In the genomic region with DNA sequence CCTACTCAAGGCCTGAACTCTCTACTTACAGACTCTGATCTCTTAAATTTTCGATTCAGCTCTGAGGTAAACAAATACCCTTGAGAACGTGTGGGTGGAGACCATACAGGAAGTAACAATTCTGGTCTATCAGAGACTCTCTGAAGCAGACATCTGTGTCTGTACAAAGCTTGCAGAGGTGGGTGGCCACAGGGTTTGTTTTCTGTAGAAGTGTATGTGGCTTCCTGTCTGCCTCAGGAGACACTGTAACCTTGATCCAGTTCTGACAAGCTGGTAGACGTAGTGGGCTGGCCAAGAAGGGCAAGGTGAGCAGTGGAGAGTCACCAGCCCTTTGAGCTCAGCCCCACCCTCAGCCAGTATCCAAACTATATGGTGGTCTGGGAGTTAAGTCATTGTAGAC, we compare ENCODE assay signal across 17 mouse cellular contexts.
DNase-seq lines count a peak whose midpoint lies in the region; ATAC-seq and TF ChIP-seq lines count a peak whose summit lies in the region.
"Had no signal": no experiment of that assay in that cellular context is flagged by ENCODE, and none has a peak within 500 bp of the region (broad histone marks: within the 10 kb centered on the region; RNA-seq: fewer than 3 reads in every experiment).

No protein-coding gene starts in this region.

- H3K4me3 ChIP-seq in spleen, adult 2 months (ENCODE audit: extremely low read depth, insufficient read depth, insufficient read length): no peak overlapping the region
- H3K4me3 ChIP-seq: embryonic facial prominence, embryonic 13.5 days; forebrain, embryonic 10.5 days; liver, embryonic 12.5 days had no signal

- no peak for TF ChIP-seq CTCF in spleen, adult 2 months (IDR thresholded peaks at IDR 0.05; ENCODE audit: extremely low read depth, insufficient read depth, insufficient read length, insufficient replicate concordance)

- H3K27me3 ChIP-seq in spleen, adult 2 months (ENCODE audit: control insufficient read depth, insufficient read depth, low read length): no peaks in the 10 kb centered on the region
- H3K27me3 ChIP-seq: embryonic facial prominence, embryonic 13.5 days; liver, embryonic 12.5 days had no signal

- peaks cover 27% of the 10 kb centered on the region for H3K4me1 ChIP-seq in spleen, adult 2 months (ENCODE audit: control insufficient read depth, insufficient read depth, insufficient read length)
- H3K4me1 ChIP-seq: embryonic facial prominence, embryonic 13.5 days had no signal

- DNase-seq in spleen, adult 18-20 months: peak; percentile 38 to 42
- DNase-seq in spleen, adult 12 weeks (ENCODE audit: low spot score): no peak
- peak; percentile 54 to 67 for DNase-seq in spleen, adult 2 months (ENCODE audit: low read depth in 1 of 2, low spot score in 2 of 2)
- DNase-seq in thymus, postnatal 4 days: peak; percentile 58
- no peak for DNase-seq in cerebellum, postnatal 4 days (ENCODE audit: low spot score in 2 of 2)
- no peak for DNase-seq in kidney, adult 11 months
- no peak for DNase-seq in gastrocnemius, adult 18-20 months (ENCODE audit: low spot score)
- DNase-seq: adrenal gland, postnatal 25 days; heart, adult 18-20 months; right cerebral cortex, postnatal 14 days had no signal

- TF ChIP-seq POLR2A in spleen, adult 2 months (IDR thresholded peaks at IDR 0.05; ENCODE audit: low read depth, low read length): no peak

- no peaks in the 10 kb centered on the region for H3K36me3 ChIP-seq in spleen, adult 2 months (ENCODE audit: control insufficient read depth, insufficient read depth, low read length)
- H3K36me3 ChIP-seq: embryonic facial prominence, embryonic 13.5 days; forebrain, embryonic 10.5 days; liver, embryonic 12.5 days had no signal

- H3K27ac ChIP-seq in spleen, adult 2 months (ENCODE audit: insufficient read depth, low read length): peak overlapping the region; percentile 92
- H3K27ac ChIP-seq: embryonic facial prominence, embryonic 13.5 days; hindbrain, postnatal 0 days; kidney, postnatal 0 days; liver, embryonic 12.5 days; macrophage had no signal

- WGBS in spleen, adult 2 months: 2% methylated on average over 3 of the region's 3 CpGs

- ATAC-seq in hematopoietic stem cell, adult 5-6 weeks (replicated peaks in 1 of 2; ENCODE audit: insufficient read depth in 1 of 2, low FRiP score in 2 of 2, low TSS enrichment in 1 of 2, low read depth in 1 of 2, poor library complexity in 2 of 2, severe bottlenecking in 2 of 2): peak; percentile 15 to 28; a peak in 1 of 4 replicates
- ATAC-seq: hindbrain, postnatal 0 days; liver, embryonic 12.5 days had no signal

Comparison
In these comparisons a context has a peak if more than half of its experiments do, and no peak if none do; other contexts are left out.
1. DNase-seq: peak in spleen, adult 18-20 months (2 of 2), spleen, adult 2 months (2 of 2) and thymus, postnatal 4 days (single experiment); none in spleen, adult 12 weeks (single experiment), cerebellum, postnatal 4 days (0 of 2), kidney, adult 11 months (single experiment) and gastrocnemius, adult 18-20 months (single experiment).